Mouse (Mus musculus) forebrain, embryonic 15.5 days (tissue): ENCODE measurements around the gene Krt20. TPM values are rescaled to one million over a fixed set of nuclear protein-coding genes. Genes with fewer than 3 reads are reported as not detected.

Source experiments
- ATAC-seq: fragments of 200-750 bp; cut with Nextera tagmentation; replicated peaks from 2 replicates; pipeline ENCODE4 v1.8.0; 2017; ENCODE audit warnings: mild to moderate bottlenecking, moderate TSS enrichment, moderate library complexity
- H3K27ac ChIP-seq: fragments of 300-500 bp; sonication (generic); replicated peaks from 2 replicates; pipeline ENCODE4 v1.5.1; 2015; ENCODE audit warnings: mild to moderate bottlenecking, inconsistent platforms
- H3K27me3 ChIP-seq: fragments of 300-500 bp; sonication (generic); 2 replicates; pipeline ENCODE4 v1.6.1; 2015; ENCODE audit warnings: inconsistent platforms
- H3K36me3 ChIP-seq: fragments of 300-500 bp; sonication (generic); 2 replicates; pipeline ENCODE4 v1.6.1; 2015; ENCODE audit warnings: mild to moderate bottlenecking, inconsistent platforms
- H3K4me1 ChIP-seq: fragments of 300-500 bp; sonication (generic); 2 replicates; pipeline ENCODE4 v1.6.1; 2015; ENCODE audit warnings: inconsistent platforms
- H3K4me2 ChIP-seq: fragments of 300-500 bp; sonication (generic); replicated peaks from 2 replicates; pipeline ENCODE4 v1.6.1; 2015; ENCODE audit warnings: mild to moderate bottlenecking, inconsistent platforms
- H3K4me3 ChIP-seq: fragments of 300-500 bp; sonication (generic); 2 replicates; pipeline ENCODE4 v1.5.1; 2015; ENCODE audit warnings: mild to moderate bottlenecking, inconsistent platforms
- H3K9ac ChIP-seq: fragments of 300-500 bp; sonication (generic); replicated peaks from 2 replicates; pipeline ENCODE4 v1.6.1; 2015; ENCODE audit warnings: mild to moderate bottlenecking, inconsistent platforms
- H3K9me3 ChIP-seq: fragments of 300-500 bp; sonication (generic); 2 replicates; pipeline ENCODE4 v1.6.1; 2016; ENCODE audit warnings: inconsistent platforms
- WGBS: fragments of 180-500 bp; shearing (Covaris S2); methylation state at CpG from one replicate; pipeline ENCODE4 v1.1.7; 2015; ENCODE audit warnings: mixed read lengths; 5-methylcytosine and 5-hydroxymethylcytosine counted together
- polyA plus RNA-seq: library from polyadenylated mRNA; unstranded; fragments of >200 nt; fragmentation: Nextera tagmentation; extraction: Ambion mirVana; gene quantifications from 2 replicates; pipeline ENCODE4 v1.2.1, GENCODE M21; 2015

Gene Krt20
- polyA plus RNA-seq, 1 experiment from 2014 or later, result not detected

GRCm38 (mm10) chr11:99454044-99454443, 16.1 kb upstream of the Krt20 start:
- no peak overlapping the region for H3K4me3 ChIP-seq
- ATAC-seq, result no peak
- no peaks in the 10 kb centered on the region for H3K36me3 ChIP-seq
- H3K27me3 ChIP-seq, result no peaks in the 10 kb centered on the region
- H3K27ac ChIP-seq, result no peak overlapping the region
- WGBS, result 91% methylated on average over 4 of the region's 4 CpGs
- H3K4me1 ChIP-seq, result no peaks in the 10 kb centered on the region
- H3K9me3 ChIP-seq, result no peaks in the 10 kb centered on the region
- no peak overlapping the region for H3K4me2 ChIP-seq
- H3K9ac ChIP-seq, result no peak overlapping the region

GRCm38 (mm10) chr11:99448769-99449168, 10.8 kb upstream of the Krt20 start:
- Histone ChIP-seq H3K36me3 (no peaks in the 10 kb centered on the region), H3K27ac (no peak overlapping the region), H3K27me3 (no peaks in the 10 kb centered on the region), H3K4me3 (no peak overlapping the region), H3K9ac (no peak overlapping the region), H3K9me3 (no peaks in the 10 kb centered on the region), H3K4me1 (no peaks in the 10 kb centered on the region), H3K4me2 (no peak overlapping the region)
- no peak for ATAC-seq
- 78% methylated on average over 2 of the region's 2 CpGs for WGBS

DNA sequence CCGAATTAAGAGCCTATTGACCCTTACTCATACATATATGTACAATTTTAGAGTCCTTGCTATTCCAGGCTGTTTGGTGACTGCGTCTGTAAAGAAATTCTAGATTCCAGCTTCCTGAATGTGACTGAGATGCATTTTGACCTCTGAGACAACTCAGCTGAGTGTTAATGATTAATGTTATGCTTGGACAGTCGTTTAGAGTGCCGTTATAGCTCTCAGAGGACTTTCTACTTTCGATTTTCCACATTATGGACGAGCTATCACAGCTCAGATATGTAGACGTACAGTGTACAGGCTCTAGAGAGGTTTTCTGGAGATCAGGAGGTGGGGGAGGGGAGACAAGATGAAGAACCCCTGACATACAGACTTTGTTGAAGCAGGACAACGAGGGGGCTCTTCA, 3.3 kb upstream of the Krt20 start:
- H3K36me3 ChIP-seq, result no peaks in the 10 kb centered on the region
- no peak for ATAC-seq
- no peak overlapping the region for H3K4me2 ChIP-seq
- no peak overlapping the region for H3K4me3 ChIP-seq
- no peak overlapping the region for H3K9ac ChIP-seq
- H3K27me3 ChIP-seq, result no peaks in the 10 kb centered on the region
- 78% methylated on average over 8 of the region's 8 CpGs for WGBS
- no peaks in the 10 kb centered on the region for H3K4me1 ChIP-seq
- H3K9me3 ChIP-seq, result no peaks in the 10 kb centered on the region
- H3K27ac ChIP-seq, result no peak overlapping the region

- H3K9me3 ChIP-seq, result no peaks in the 10 kb centered on the region
- H3K36me3 ChIP-seq, result no peaks in the 10 kb centered on the region
- no peaks in the 10 kb centered on the region for H3K27me3 ChIP-seq
- no peak overlapping the region for H3K4me2 ChIP-seq
- WGBS, result 75% methylated on average over 10 of the region's 10 CpGs
- H3K4me1 ChIP-seq, result no peaks in the 10 kb centered on the region
- H3K4me3 ChIP-seq, result no peak overlapping the region
- no peak for ATAC-seq
- H3K9ac ChIP-seq, result no peak overlapping the region
- no peak overlapping the region for H3K27ac ChIP-seq
These were observed 1.5 kb upstream of the Krt20 start for GRCm38 (mm10) chr11:99439465-99439864.

DNA sequence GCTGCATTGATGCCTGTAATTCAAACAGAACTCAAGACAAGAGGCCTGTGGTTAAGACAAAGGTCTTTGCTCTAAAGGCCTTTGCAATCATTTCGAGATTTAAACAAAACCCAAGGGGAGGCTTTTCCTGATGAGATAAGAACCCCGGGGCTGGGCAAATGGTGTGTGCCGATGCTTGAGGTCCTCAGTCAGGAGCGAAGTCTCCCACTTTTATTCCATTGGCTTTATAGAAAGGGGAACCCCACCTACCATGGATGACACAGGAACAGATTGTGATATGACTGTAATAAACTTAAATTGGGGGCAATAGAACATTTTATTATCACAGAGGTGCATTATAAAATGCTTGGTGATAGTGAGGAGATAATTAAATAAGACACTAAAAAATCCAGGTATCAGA, 1.3 kb downstream of the Krt20 start:
- ATAC-seq, result no peak
- no peak overlapping the region for H3K9ac ChIP-seq
- no peaks in the 10 kb centered on the region for H3K36me3 ChIP-seq
- H3K4me1 ChIP-seq, result no peaks in the 10 kb centered on the region
- 35% methylated on average over 4 of the region's 4 CpGs for WGBS
- H3K27me3 ChIP-seq, result no peaks in the 10 kb centered on the region
- no peak overlapping the region for H3K4me2 ChIP-seq
- H3K9me3 ChIP-seq, result no peaks in the 10 kb centered on the region
- no peak overlapping the region for H3K27ac ChIP-seq
- no peak overlapping the region for H3K4me3 ChIP-seq

- 38% methylated on average over 12 of the region's 12 CpGs for WGBS
- no peak overlapping the region for H3K4me2 ChIP-seq
- H3K4me3 ChIP-seq, result no peak overlapping the region
- H3K27me3 ChIP-seq, result no peaks in the 10 kb centered on the region
- ATAC-seq, result no peak
- H3K9me3 ChIP-seq, result no peaks in the 10 kb centered on the region
- no peak overlapping the region for H3K27ac ChIP-seq
- H3K4me1 ChIP-seq, result no peaks in the 10 kb centered on the region
- no peak overlapping the region for H3K9ac ChIP-seq
- no peaks in the 10 kb centered on the region for H3K36me3 ChIP-seq
These were observed 7.3 kb downstream of the Krt20 start for GRCm38 (mm10) chr11:99430670-99431069.

- Histone ChIP-seq H3K27ac (no peak within 1 kb of the TSS), H3K4me1 (no peaks in the 10 kb centered on the region), H3K27me3 (no peaks in the 10 kb centered on the region; the same call in 1 of the 2 replicates), H3K9me3 (no peaks in the 10 kb centered on the region), H3K9ac (no peak within 1 kb of the TSS), H3K4me2 (no peak within 1 kb of the TSS), H3K36me3 (no peaks in the 10 kb centered on the region), H3K4me3 (no peak within 1 kb of the TSS)
- no peak for ATAC-seq
- WGBS, result 92% methylated on average over 10 of the region's 10 CpGs
These were observed 15.8 kb downstream of the Krt20 start, which contains the start of gene Krt12 for GRCm38 (mm10) chr11:99422159-99422558. TSS of gene Krt12 (minus strand) at chr11:99422259.

DNA sequence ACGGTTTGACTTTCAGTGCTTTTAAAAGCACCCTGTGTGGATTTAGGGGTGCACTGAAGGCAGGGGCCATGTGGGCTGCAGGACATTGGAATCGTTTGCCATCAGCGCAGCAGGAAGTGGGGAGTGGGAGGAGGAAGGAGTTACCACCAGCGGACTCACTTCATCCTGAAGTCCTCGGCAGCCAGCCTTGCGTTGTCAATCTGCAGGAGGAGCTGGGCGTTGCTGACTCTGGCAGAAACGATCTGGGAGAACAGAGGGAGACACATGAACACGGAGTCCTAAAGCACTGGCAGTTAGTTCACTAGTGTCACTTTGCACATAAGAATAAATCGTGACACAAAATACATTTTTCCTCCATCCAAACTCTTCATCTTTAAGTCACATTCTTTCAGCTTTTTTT, 17.4 kb downstream of the Krt20 start:
- Histone ChIP-seq H3K4me1 (no peaks in the 10 kb centered on the region), H3K36me3 (no peaks in the 10 kb centered on the region), H3K9ac (no peak overlapping the region), H3K27me3 (no peaks in the 10 kb centered on the region; the same call in 1 of the 2 replicates), H3K9me3 (no peaks in the 10 kb centered on the region), H3K4me2 (no peak overlapping the region), H3K27ac (no peak overlapping the region), H3K4me3 (no peak overlapping the region)
- WGBS, result 66% methylated on average over 10 of the region's 10 CpGs
- ATAC-seq, result no peak

DNA sequence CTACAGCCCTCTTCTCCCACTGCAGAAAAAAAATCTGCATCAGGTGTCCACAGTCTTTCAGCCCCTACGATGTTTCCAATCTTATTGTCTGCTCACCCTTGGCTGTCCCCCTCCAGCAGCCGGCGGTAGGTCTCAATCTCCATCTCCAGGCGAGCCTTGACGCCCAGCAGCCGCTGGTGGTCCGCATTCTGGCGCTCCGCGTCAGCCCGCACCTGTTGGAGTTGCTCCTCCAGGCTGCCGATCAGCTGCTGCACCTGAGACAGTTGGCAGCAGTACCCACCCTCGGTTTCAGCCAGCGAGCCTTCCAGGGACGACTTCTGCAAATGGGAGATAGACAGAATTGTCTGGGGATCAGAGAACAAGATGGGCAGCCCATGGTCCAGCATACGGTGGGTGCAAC, 20.1 kb downstream of the Krt20 start:
- H3K27me3 ChIP-seq, result no peaks in the 10 kb centered on the region; the same call in 1 of the 2 replicates
- no peaks in the 10 kb centered on the region for H3K36me3 ChIP-seq
- no peaks in the 10 kb centered on the region for H3K4me1 ChIP-seq
- no peak overlapping the region for H3K27ac ChIP-seq
- no peak overlapping the region for H3K4me3 ChIP-seq
- WGBS, result 63% methylated on average over 16 of the region's 16 CpGs
- no peak for ATAC-seq
- H3K9ac ChIP-seq, result no peak overlapping the region
- H3K4me2 ChIP-seq, result no peak overlapping the region
- H3K9me3 ChIP-seq, result no peaks in the 10 kb centered on the region

GRCm38 (mm10) chr11:99416902-99417301, 21.0 kb downstream of the Krt20 start:
- H3K36me3 ChIP-seq, result no peaks in the 10 kb centered on the region
- no peaks in the 10 kb centered on the region for H3K4me1 ChIP-seq
- no peak overlapping the region for H3K4me3 ChIP-seq
- no peak for ATAC-seq
- no peaks in the 10 kb centered on the region; the same call in 1 of the 2 replicates for H3K27me3 ChIP-seq
- H3K27ac ChIP-seq, result no peak overlapping the region
- 62% methylated on average over 13 of the region's 13 CpGs for WGBS
- H3K4me2 ChIP-seq, result no peak overlapping the region
- no peaks in the 10 kb centered on the region for H3K9me3 ChIP-seq
- H3K9ac ChIP-seq, result no peak overlapping the region

- Histone ChIP-seq H3K9me3 (no peaks in the 10 kb centered on the region), H3K27ac (no peak overlapping the region), H3K9ac (no peak overlapping the region), H3K36me3 (no peaks in the 10 kb centered on the region), H3K4me2 (no peak overlapping the region), H3K4me3 (no peak overlapping the region), H3K27me3 (no peaks in the 10 kb centered on the region), H3K4me1 (no peaks in the 10 kb centered on the region)
- no peak for ATAC-seq
- WGBS, result 91% methylated on average over 13 of the region's 13 CpGs
These were observed 23.3 kb downstream of the Krt20 start for GRCm38 (mm10) chr11:99414463-99415147.

DNA sequence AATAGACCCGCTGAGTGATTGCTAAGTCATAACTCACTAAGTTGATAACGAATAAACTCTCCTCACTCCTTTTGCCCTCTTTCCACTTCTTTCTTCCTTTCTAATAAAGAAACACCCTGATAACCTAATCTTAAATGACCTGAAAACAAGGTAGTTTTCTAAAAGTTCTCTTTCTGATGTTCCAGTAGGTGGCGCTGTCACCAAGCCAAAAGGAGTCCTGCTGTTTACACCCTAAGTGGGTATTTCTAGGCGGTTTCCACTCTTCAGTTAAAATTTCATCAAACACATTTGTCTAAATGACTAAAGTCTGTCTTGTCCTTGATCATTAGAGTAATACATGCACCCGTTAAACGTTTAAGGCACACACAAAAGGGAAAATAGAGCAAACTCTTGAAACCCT, 24.7 kb downstream of the Krt20 start:
- Histone ChIP-seq H3K9me3 (no peaks in the 10 kb centered on the region), H3K27ac (no peak overlapping the region), H3K36me3 (no peaks in the 10 kb centered on the region), H3K27me3 (no peaks in the 10 kb centered on the region), H3K4me3 (no peak overlapping the region), H3K4me2 (no peak overlapping the region), H3K4me1 (no peaks in the 10 kb centered on the region), H3K9ac (no peak overlapping the region)
- WGBS, result 22% methylated on average over 6 of the region's 6 CpGs
- ATAC-seq, result no peak

- no peaks in the 10 kb centered on the region for H3K9me3 ChIP-seq
- H3K27me3 ChIP-seq, result no peaks in the 10 kb centered on the region
- H3K4me1 ChIP-seq, result no peaks in the 10 kb centered on the region
- WGBS, result 82% methylated on average over 10 of the region's 10 CpGs
- no peak for ATAC-seq
- H3K4me3 ChIP-seq, result no peak overlapping the region
- H3K27ac ChIP-seq, result no peak overlapping the region
- no peak overlapping the region for H3K9ac ChIP-seq
- H3K36me3 ChIP-seq, result no peaks in the 10 kb centered on the region
- no peak overlapping the region for H3K4me2 ChIP-seq
These were observed 31.8 kb downstream of the Krt20 start for GRCm38 (mm10) chr11:99406186-99406585.
